Mouse (Mus musculus) kidney, postnatal 36 days (tissue): Measurements from ENCODE around the gene Dimt1.
"Not testable (repeated sequence)": the region's sequence is repeated elsewhere in the genome, so short reads cannot be mapped to it uniquely, and the experiment has no call there.

Experiments used
- DNase-seq, 2 experiments: peaks; one replicate each; pipeline ENCODE4 v3.0.0; 2021 to 2022; ENCODE audit warnings: mixed read lengths in 2 of 2

Dimt1 gene

DNA sequence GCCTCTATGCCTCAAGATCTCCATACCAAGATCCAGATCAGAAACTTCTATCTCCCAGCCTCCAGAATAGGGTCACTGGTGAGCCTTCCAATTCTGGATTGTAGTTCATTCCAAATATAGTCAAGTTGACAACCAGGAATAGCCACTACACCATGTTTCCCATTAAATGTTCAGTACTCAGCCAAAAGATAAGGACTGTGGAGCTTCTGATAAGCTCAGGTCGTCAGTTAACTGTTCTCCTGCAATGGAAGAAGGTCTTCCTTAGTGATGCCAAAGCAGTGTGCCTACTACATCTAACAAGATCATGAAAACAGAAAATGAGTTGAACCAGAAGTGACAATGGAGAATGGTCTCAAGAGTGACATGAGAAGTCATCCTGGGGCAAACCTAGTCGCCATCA lies 50.0 kb downstream of the Dimt1 start:
- DNase-seq = no peak

DNA sequence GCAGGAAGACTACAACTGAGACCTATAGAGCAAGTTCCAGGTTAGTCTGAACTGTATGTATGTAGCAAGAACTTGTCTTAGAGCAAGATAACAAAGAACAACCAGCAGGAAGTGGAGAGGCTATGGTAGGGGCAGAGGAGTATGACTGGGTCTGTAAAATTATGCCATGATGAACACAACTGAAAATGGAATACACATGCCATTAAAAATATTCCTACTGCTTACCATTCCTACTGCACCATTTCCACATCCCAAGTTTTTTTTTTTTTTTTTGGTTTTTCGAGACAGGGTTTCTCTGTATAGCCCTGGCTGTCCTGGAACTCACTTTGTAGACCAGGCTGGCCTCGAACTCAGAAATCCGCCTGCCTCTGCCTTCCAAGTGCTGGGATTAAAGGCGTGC lies 50.6 kb downstream of the Dimt1 start:
- not testable (repeated sequence) for DNase-seq

DNA sequence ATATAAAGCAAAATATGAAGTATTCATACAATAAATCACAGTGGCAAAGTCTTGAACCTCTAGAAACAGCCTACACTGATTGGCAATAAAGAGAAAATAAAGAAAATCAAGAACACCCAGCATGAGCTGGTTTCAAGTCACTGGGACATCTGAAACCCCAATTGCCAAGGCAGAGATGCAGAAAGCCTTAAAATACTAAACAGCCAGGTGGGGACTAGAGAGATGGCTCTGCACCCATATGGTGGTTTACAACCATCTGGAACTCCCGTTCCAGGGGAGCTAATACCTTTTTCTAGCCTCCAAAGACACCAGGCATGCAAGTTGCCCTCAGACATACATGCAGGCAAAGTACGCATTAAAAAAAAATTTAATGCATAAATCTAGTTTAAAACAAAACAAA lies 51.1 kb downstream of the Dimt1 start:
- DNase-seq = no peak

DNA sequence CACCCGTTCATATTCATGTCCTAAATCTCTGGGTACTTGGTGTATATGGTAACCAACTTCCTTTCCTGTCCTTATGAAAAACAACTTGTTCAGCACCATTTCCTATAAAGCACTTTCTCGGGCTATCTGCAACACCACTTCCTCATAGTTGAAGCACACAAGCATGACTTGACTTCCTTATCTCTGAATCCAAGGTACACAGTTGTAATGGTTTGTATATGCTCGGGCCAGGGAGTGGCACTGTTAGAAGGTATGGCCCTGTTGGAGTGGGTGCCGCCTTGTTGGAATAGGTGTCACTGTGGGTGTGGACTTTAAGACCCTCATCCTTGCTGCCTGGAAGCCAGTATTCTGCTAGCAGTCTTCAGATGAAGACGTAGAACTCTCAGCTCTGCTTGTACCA lies 51.7 kb downstream of the Dimt1 start:
- no peak for DNase-seq

DNA sequence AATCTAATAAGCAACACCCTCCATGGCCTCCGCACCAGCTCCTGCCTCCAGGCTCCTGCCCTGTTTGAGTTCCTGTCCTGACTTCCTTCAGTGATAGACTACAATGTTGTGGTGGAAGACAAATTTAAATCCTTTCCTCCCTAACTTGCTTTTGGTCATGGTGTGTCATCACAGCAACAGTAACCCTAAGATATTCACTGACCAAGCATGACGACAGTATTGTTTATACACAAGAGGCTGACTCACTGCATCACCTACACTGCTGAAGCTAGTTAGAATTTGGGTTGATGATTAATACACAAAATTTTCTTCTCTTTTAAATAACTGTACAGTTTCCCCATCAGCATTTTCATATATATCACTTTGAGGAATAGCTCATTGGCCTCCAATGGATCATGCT lies 56.3 kb downstream of the Dimt1 start:
- DNase-seq = no peak

DNA sequence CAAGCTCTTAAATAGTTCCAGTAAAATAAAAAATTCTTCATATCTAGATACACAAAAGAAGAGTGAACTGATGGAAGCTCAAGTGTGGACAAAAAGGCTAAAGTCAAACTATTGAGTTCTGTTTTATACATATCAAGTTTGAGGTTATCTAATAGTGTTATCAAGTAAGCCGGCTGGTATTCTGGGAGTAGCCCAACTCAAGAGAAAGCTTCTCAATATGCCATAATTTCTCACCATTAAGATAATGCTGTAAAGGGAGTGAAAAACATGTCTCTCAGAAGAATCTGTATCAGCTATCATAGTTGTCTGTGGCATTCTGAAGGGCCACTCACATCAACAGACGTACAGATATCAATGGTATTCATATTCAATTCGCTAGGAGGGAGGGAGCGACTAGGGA lies 61.2 kb downstream of the Dimt1 start:
- DNase-seq = no peak
